Mouse (Mus musculus): Measurements from ENCODE around the gene Il17rb. TPM values are rescaled to one million over a fixed set of nuclear protein-coding genes. Genes with fewer than 3 reads are reported as not detected.

The Il17rb gene
- 0.93 and 1.0 TPM in 2 replicates for polyA plus RNA-seq (2014; fragmentation: Nextera tagmentation; extraction: Ambion mirVana)

DNA sequence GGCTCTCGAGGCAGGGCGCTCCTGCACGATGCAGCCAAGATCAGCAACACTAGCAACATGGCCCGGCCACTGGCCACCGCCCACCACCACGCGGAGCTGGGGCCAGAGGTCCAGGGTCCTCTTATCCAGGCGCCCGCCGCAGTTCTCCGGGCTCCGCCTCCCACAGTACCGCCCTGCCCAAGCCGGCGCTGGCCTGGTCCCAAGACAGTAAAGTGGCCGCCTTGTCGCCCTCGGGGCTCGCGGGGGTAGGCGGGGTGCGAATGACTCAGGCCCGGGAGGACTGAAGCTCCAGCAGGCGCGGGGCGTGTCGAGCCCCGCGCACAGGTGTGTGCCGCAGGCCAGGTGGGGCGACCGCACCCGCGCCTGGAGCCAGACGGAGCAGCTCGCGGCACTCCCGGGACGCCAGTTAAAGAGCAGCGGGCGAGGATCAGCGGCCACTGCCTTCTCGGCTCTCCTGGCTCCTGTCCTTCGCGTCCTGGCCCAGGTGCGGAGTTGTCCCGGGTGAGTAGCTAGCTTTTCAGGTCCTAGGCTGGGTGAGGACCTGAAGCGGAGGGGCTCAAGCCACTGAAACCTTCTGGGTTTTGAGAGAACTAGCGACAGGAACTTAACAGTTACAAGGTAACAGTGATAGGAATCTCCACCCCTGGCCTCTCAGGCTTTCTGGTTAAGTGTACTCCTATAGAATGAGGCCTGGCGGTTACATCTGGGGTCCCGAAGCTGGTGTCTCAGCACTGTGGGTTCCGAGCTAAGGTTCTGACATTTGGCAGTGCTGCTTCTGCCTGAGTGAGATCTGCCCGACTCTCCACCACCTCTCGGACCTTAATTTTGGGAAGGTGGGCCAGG lies at the start of gene Il17rb, which contains the start of gene Chdh:
TSS of gene Il17rb (minus strand) at position 164 of the 843 bp plus-strand sequence.
TSS of gene Chdh (plus strand) at position 291 of the 843 bp plus-strand sequence.
- H3K9me3 ChIP-seq (ENCODE audit: control insufficient read depth, low read length): no peaks in the 10 kb centered on the region
- WGBS: 12% methylated on average over 46 of the region's 54 CpGs
- 0 out of 2 replicates have a peak, but pooled peaks cover 2% of the 10 kb centered on the region for H3K4me1 ChIP-seq (ENCODE audit: control insufficient read depth, insufficient read depth, low read length)
- DNase-seq (ENCODE audit: low spot score, missing footprints) (peak; percentile 91), ATAC-seq (ENCODE audit: low FRiP score) (peak; percentile 69)
- no peak within 1 kb of the TSS for H3K27ac ChIP-seq (ENCODE audit: low read depth, low read length)
- H3K27me3 ChIP-seq (ENCODE audit: control insufficient read depth, insufficient read depth, low read length): peaks cover 8% of the 10 kb centered on the region; the same call in 1 of the 2 replicates
- peak within 1 kb of the TSS; percentile 41 for H3K9ac ChIP-seq (ENCODE audit: low read length)
- H3K4me2 ChIP-seq: peak within 1 kb of the TSS; percentile 76
- H3K36me3 ChIP-seq (ENCODE audit: control insufficient read depth, insufficient read depth, low read length): no peaks in the 10 kb centered on the region
- H3K4me3 ChIP-seq (ENCODE audit: low read depth, low read length): peak within 1 kb of the TSS; percentile 33

DNA sequence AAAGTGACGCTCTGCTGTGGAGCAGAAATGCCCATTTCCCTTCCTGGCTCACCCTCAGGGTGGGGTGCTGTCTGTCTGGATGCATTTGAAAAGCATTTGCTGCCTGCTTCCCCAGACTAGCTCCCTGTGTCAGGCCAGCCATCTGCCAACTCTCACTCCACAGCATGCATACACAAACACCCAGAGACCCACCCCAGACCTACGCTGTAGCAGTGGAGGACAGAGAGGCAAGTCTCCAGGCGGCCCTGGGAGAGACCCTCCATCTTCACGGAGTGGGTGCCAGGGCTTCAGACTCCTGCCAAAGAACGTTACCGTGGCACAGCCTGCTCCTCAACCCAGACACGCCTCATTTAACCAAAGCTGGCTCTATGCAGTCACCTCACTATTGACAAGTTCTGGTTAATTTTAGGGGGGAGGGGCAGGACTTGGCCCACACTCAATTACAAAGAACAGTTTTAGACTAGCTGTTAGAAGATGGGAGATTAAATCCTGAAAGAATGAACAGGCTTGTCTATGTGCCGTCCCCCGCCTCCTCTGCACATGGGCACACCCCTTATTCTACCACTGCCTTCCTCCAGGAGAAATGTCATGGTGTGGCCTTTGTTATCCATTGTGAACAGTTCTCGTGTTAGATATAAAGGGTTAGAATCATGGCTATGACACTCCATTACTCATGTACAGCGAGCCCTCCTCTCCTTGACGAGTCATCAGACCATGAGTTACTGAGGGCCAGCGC lies 47.5 kb upstream of the Il17rb start:
- 73% methylated on average over 13 of the region's 13 CpGs for WGBS
- Histone ChIP-seq H3K27ac (ENCODE audit: low read depth, low read length) (no peak overlapping the region), H3K9me3 (ENCODE audit: control insufficient read depth, low read length) (no peaks in the 10 kb centered on the region), H3K36me3 (ENCODE audit: control insufficient read depth, insufficient read depth, low read length) (no peaks in the 10 kb centered on the region), H3K27me3 (ENCODE audit: control insufficient read depth, insufficient read depth, low read length) (no peaks in the 10 kb centered on the region), H3K9ac (ENCODE audit: low read length) (no peak overlapping the region), H3K4me3 (ENCODE audit: low read depth, low read length) (no peak overlapping the region), H3K4me2 (no peak overlapping the region), H3K4me1 (ENCODE audit: control insufficient read depth, insufficient read depth, low read length) (no peaks in the 10 kb centered on the region)
- ATAC-seq (ENCODE audit: low FRiP score): no peak
- DNase-seq (ENCODE audit: low spot score, missing footprints): no peak

DNA sequence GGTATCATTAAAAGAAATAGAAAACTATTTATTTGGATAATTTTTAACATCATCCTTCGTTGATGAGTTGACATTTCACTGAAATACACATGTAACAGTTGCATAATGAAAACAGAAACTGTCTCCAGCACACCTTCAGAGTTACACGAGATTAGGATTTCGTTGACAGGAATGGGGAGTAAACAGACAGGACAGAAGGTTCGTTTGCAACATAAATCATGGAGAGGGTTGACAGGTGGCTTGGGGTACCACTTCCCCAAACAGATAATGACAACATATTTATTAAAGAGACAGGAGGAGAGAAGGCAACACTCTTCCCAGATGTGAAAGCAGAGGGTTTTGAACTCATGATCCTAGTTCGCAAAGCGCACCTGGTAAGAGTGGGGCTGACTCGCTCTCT lies 46.2 kb upstream of the Il17rb start:
- Histone ChIP-seq H3K27me3 (ENCODE audit: control insufficient read depth, insufficient read depth, low read length) (no peaks in the 10 kb centered on the region), H3K27ac (ENCODE audit: low read depth, low read length) (no peak overlapping the region), H3K9me3 (ENCODE audit: control insufficient read depth, low read length) (no peaks in the 10 kb centered on the region), H3K9ac (ENCODE audit: low read length) (no peak overlapping the region), H3K4me3 (ENCODE audit: low read depth, low read length) (no peak overlapping the region), H3K36me3 (ENCODE audit: control insufficient read depth, insufficient read depth, low read length) (no peaks in the 10 kb centered on the region), H3K4me2 (no peak overlapping the region), H3K4me1 (ENCODE audit: control insufficient read depth, insufficient read depth, low read length) (no peaks in the 10 kb centered on the region)
- DNase-seq (ENCODE audit: low spot score, missing footprints): no peak
- no peak for ATAC-seq (ENCODE audit: low FRiP score)
- 88% methylated on average over 7 of the region's 7 CpGs for WGBS

DNA sequence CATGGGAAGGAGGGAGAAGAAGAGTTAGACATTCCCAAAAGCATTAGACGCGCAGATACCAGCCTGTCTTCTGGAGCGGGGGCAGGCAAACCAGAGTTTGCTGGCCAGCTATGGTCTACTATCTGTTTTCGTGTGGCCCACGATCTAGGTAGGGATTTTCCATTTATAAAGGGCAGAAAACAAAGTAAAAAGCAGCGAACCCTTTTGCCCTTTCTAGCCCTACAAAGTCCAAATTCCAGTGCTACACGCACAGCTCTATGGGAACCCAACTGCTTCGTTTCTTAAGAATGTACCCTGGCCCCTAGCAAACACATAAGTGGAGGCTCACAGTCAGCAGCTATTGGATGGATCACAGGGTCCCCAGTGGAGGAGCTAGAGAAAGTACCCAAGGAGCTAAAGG lies 41.6 kb upstream of the Il17rb start:
- Histone ChIP-seq H3K4me1 (ENCODE audit: control insufficient read depth, insufficient read depth, low read length) (no peaks in the 10 kb centered on the region), H3K9me3 (ENCODE audit: control insufficient read depth, low read length) (no peaks in the 10 kb centered on the region), H3K27ac (ENCODE audit: low read depth, low read length) (no peak overlapping the region), H3K36me3 (ENCODE audit: control insufficient read depth, insufficient read depth, low read length) (no peaks in the 10 kb centered on the region), H3K27me3 (ENCODE audit: control insufficient read depth, insufficient read depth, low read length) (no peaks in the 10 kb centered on the region), H3K4me3 (ENCODE audit: low read depth, low read length) (no peak overlapping the region), H3K9ac (ENCODE audit: low read length) (no peak overlapping the region), H3K4me2 (no peak overlapping the region)
- 89% methylated on average over 8 of the region's 8 CpGs for WGBS
- ATAC-seq (ENCODE audit: low FRiP score): no peak
- DNase-seq (ENCODE audit: low spot score, missing footprints): no peak

DNA sequence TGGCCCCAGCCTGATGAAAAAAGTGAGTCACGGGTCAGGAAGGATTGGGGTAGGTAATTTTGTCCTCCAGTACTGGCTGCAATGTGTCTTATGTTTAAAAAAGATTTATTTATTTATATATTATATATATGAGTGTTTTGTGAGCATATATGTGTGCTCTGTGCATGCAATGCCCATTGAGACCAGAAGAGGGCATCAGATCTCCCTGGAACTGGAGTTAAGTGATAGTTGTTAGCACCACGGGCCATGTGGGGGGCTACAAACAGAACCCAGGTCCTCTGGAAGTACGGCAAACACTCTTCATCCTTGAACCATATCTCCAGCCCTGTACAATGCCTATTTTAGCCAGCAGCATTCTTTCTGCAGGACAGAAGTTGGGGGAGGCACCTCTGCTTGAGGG lies 39.4 kb upstream of the Il17rb start:
- Histone ChIP-seq H3K9ac (ENCODE audit: low read length) (no peak overlapping the region), H3K36me3 (ENCODE audit: control insufficient read depth, insufficient read depth, low read length) (no peaks in the 10 kb centered on the region), H3K9me3 (ENCODE audit: control insufficient read depth, low read length) (no peaks in the 10 kb centered on the region), H3K4me3 (ENCODE audit: low read depth, low read length) (no peak overlapping the region), H3K27me3 (ENCODE audit: control insufficient read depth, insufficient read depth, low read length) (no peaks in the 10 kb centered on the region), H3K4me1 (ENCODE audit: control insufficient read depth, insufficient read depth, low read length) (no peaks in the 10 kb centered on the region), H3K4me2 (no peak overlapping the region), H3K27ac (ENCODE audit: low read depth, low read length) (no peak overlapping the region)
- 80% methylated on average over 3 of the region's 3 CpGs for WGBS
- ATAC-seq (ENCODE audit: low FRiP score) (no peak), DNase-seq (ENCODE audit: low spot score, missing footprints) (no peak)

DNA sequence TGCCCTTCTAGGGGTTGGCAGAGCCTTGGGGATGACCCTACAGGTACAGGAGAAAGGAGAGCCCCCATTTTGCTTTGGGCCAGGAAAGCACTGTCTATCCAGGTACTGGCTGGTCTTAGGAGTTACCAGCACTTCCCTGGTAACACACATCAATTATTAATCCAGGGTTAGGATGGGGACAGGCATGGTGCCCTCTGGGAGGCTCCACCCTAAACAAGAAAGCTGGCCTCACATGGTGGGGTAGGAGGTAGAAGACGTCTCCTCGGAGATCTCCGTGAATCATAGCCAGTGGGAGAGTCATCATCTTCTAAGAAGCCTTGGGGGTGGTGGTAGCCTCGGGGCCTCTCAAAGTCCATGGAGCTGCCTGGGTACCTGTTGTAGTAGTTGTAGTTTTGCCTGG lies 38.3 kb upstream of the Il17rb start:
- ATAC-seq (ENCODE audit: low FRiP score): no peak
- H3K4me3 ChIP-seq (ENCODE audit: low read depth, low read length): no peak overlapping the region

DNA sequence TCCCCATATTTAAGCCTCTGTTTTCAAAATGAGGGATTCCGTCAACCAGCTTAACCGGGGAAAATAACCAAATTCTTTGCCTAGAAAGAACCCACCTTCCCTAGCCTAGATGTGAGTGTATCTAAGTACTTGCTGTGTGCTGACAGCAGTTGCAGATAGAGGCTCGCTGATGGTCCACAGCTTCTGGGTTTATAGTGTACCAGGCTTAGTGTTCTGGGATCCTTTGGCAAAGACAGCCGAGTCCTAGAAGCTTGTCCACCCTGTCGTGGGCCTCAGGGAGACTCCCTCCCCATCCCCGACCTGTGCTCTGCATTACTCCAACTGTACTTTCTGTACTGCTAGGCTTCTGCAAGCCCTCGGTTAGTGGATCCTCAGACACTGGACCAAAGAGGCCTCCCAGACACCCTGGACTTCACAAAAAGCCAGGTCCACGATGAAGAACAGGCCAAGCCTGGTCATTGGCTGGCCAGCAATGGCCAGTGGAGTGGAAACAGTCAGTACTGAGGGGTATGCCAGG lies 37.1 kb upstream of the Il17rb start:
- Histone ChIP-seq H3K27me3 (ENCODE audit: control insufficient read depth, insufficient read depth, low read length) (no peaks in the 10 kb centered on the region), H3K9me3 (ENCODE audit: control insufficient read depth, low read length) (no peaks in the 10 kb centered on the region), H3K36me3 (ENCODE audit: control insufficient read depth, insufficient read depth, low read length) (no peaks in the 10 kb centered on the region), H3K4me1 (ENCODE audit: control insufficient read depth, insufficient read depth, low read length) (no peaks in the 10 kb centered on the region), H3K4me3 (ENCODE audit: low read depth, low read length) (no peak overlapping the region), H3K27ac (ENCODE audit: low read depth, low read length) (no peak overlapping the region), H3K9ac (ENCODE audit: low read length) (no peak overlapping the region), H3K4me2 (no peak overlapping the region)
- ATAC-seq (ENCODE audit: low FRiP score) (no peak), DNase-seq (ENCODE audit: low spot score, missing footprints) (no peak)
- 84% methylated on average over 8 of the region's 8 CpGs for WGBS

More for the DNA sequence above, 38.3 kb upstream of the Il17rb start:
- no peak overlapping the region for H3K4me2 ChIP-seq
- 97% methylated on average over 4 of the region's 4 CpGs for WGBS
- no peaks in the 10 kb centered on the region for H3K4me1 ChIP-seq (ENCODE audit: control insufficient read depth, insufficient read depth, low read length)
- H3K9me3 ChIP-seq (ENCODE audit: control insufficient read depth, low read length): no peaks in the 10 kb centered on the region
- H3K27ac ChIP-seq (ENCODE audit: low read depth, low read length): no peak overlapping the region
- no peaks in the 10 kb centered on the region for H3K27me3 ChIP-seq (ENCODE audit: control insufficient read depth, insufficient read depth, low read length)
- H3K9ac ChIP-seq (ENCODE audit: low read length): no peak overlapping the region
- no peak for DNase-seq (ENCODE audit: low spot score, missing footprints)
- H3K36me3 ChIP-seq (ENCODE audit: control insufficient read depth, insufficient read depth, low read length): no peaks in the 10 kb centered on the region

DNA sequence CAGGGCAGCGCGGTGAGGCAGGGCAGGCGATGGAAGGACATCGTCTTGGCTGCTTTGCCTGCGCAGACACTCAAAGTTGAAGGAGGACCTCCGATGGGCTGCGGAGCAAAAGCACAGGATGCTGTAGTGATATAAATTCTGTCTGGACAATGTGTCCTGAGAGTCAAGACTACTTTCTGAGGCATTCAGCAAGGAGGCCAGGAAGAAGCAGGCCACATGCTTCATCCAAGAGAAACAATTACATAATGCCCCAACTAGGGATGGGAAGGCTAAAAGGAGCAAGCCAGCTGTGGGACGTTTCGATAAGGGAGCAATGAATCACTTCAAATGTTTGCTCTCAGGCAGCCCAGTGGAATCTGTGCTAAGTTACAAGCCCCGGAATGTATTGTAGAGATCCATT lies 36.5 kb upstream of the Il17rb start:
- no peaks in the 10 kb centered on the region for H3K4me1 ChIP-seq (ENCODE audit: control insufficient read depth, insufficient read depth, low read length)
- no peak overlapping the region for H3K9ac ChIP-seq (ENCODE audit: low read length)
- H3K27ac ChIP-seq (ENCODE audit: low read depth, low read length): no peak overlapping the region
- H3K36me3 ChIP-seq (ENCODE audit: control insufficient read depth, insufficient read depth, low read length): no peaks in the 10 kb centered on the region
- H3K4me3 ChIP-seq (ENCODE audit: low read depth, low read length): no peak overlapping the region
- no peak for DNase-seq (ENCODE audit: low spot score, missing footprints)
- 87% methylated on average over 10 of the region's 10 CpGs for WGBS
- no peak for ATAC-seq (ENCODE audit: low FRiP score)
- H3K4me2 ChIP-seq: no peak overlapping the region
- no peaks in the 10 kb centered on the region for H3K27me3 ChIP-seq (ENCODE audit: control insufficient read depth, insufficient read depth, low read length)
- H3K9me3 ChIP-seq (ENCODE audit: control insufficient read depth, low read length): no peaks in the 10 kb centered on the region

Measured in midbrain, embryonic 11.5 days (tissue).